Mouse (Mus musculus) C2C12 (cell line): ENCODE measurements around the gene Mtm1. TPM values are rescaled to one million over a fixed set of nuclear protein-coding genes. Genes with fewer than 3 reads are reported as not detected.

Source experiments
- H3K27me3 ChIP-seq: one replicate; pipeline ENCODE4 v1.6.1; 2011; ENCODE audit not compliant: control insufficient read depth, insufficient read depth, insufficient read length
- H3K36me3 ChIP-seq: one replicate; pipeline ENCODE4 v1.6.1; 2011; ENCODE audit not compliant: control insufficient read depth, insufficient read depth
- H3K4me3 ChIP-seq: one replicate; pipeline ENCODE4 v1.5.1; 2011; ENCODE audit warnings: mild to moderate bottlenecking, control low read depth; ENCODE audit not compliant: poor library complexity, insufficient read depth, severe bottlenecking
- H3K79me2 ChIP-seq: one replicate; pipeline ENCODE4 v1.6.1; 2011; ENCODE audit not compliant: control insufficient read depth, insufficient read depth
- H3K79me3 ChIP-seq: one replicate; pipeline ENCODE4 v1.6.1; 2011; ENCODE audit warnings: low read depth, control low read depth
- H3ac ChIP-seq: one replicate; pipeline ENCODE3; 2011; ENCODE audit warnings: low read depth; ENCODE audit not compliant: control insufficient read depth, insufficient read length
- CEBPB ChIP-seq: IDR thresholded peaks from one replicate; pipeline ENCODE4 v1.6.1; 2011; ENCODE audit warnings: low read depth, mild to moderate bottlenecking, control low read depth, moderate library complexity
- CTCF ChIP-seq: IDR thresholded peaks from one replicate; pipeline ENCODE4 v1.5.1; 2011; ENCODE audit not compliant: control insufficient read depth, insufficient read depth, insufficient read length
- FOSL1 ChIP-seq: IDR thresholded peaks from one replicate; pipeline ENCODE4 v1.8.0; 2011; ENCODE audit warnings: mild to moderate bottlenecking, low read length; ENCODE audit not compliant: poor library complexity, insufficient read depth, severe bottlenecking
- MAX ChIP-seq: IDR thresholded peaks from one replicate; pipeline ENCODE4 v1.6.1; 2011; ENCODE audit warnings: mild to moderate bottlenecking, control low read depth
- MYOD1 ChIP-seq: IDR thresholded peaks from one replicate; pipeline ENCODE4 v1.6.1; 2011; ENCODE audit warnings: low read depth; ENCODE audit not compliant: control insufficient read depth, insufficient read length
- MYOG ChIP-seq: IDR thresholded peaks from one replicate; pipeline ENCODE4 v1.6.1; 2011; ENCODE audit not compliant: control insufficient read depth, insufficient read length; ENCODE audit errors: extremely low read depth
- USF1 ChIP-seq: IDR thresholded peaks from one replicate; pipeline ENCODE4 v1.6.1; 2011; ENCODE audit warnings: low read depth, mild to moderate bottlenecking, control low read depth, moderate library complexity
- polyA plus RNA-seq: library from polyadenylated mRNA; unstranded; fragments of >200 nt; fragmentation: generic; extraction: Trizol; gene quantifications from one replicate; pipeline ENCODE4 v1.2.1, GENCODE M21; 2012; ENCODE audit warnings: missing spikeins

Mtm1 gene
- polyA plus RNA-seq, 1 experiment, result 0.26 TPM

DNA sequence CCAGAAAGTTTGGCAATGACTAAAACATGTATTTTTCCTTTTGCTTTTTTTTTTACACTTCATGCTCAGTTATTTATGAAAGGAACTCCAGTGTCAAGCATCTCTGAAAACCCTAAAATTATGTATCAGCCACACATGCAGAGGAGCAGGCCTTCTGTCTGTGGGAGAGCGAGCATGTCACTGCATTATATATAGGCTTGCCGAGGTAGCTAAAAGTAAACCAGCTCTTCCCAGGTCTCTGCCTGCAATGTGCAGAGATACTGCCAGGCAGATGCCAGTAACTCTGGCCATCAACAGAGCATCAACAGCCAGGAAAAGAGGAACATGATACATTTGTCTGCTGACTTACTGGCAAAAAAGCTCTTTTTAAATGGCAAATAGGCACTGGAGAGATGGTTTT is 83.6 kb downstream of the Mtm1 start:
- Histone ChIP-seq H3K79me2 (no peaks in the 10 kb centered on the region), H3K27me3 (no peaks in the 10 kb centered on the region), H3ac (no peak overlapping the region), H3K79me3 (no peaks in the 10 kb centered on the region), H3K36me3 (no peaks in the 10 kb centered on the region), H3K4me3 (no peak overlapping the region)
- TF ChIP-seq CEBPB (no peak), MYOD1 (no peak), USF1 (no peak), FOSL1 (no peak), CTCF (no peak), MYOG (no peak), MAX (no peak)

DNA sequence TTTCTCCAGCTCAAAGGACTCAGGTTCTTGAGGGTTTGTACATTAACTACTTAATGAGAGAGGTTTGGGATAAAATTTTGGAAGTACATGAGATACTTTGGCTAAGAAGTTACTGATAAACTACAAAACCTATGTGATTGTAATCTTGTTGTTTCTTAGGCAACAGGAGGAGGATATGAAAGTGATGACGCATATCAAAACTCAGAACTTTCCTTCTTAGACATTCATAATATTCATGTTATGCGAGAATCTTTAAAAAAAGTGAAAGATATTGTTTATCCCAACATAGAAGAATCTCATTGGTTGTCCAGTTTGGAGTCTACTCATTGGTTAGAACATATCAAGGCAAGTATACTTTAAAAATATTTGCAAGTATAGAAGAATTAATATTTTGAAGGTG is 85.4 kb downstream of the Mtm1 start:
- TF ChIP-seq MYOG, result no peak
- no peak for TF ChIP-seq MAX
- no peak for TF ChIP-seq USF1
- TF ChIP-seq FOSL1, result no peak
- no peak for TF ChIP-seq MYOD1
- Histone ChIP-seq H3K4me3 (no peak overlapping the region), H3ac (no peak overlapping the region), H3K79me3 (no peaks in the 10 kb centered on the region), H3K79me2 (no peaks in the 10 kb centered on the region), H3K27me3 (no peaks in the 10 kb centered on the region), H3K36me3 (no peaks in the 10 kb centered on the region)

DNA sequence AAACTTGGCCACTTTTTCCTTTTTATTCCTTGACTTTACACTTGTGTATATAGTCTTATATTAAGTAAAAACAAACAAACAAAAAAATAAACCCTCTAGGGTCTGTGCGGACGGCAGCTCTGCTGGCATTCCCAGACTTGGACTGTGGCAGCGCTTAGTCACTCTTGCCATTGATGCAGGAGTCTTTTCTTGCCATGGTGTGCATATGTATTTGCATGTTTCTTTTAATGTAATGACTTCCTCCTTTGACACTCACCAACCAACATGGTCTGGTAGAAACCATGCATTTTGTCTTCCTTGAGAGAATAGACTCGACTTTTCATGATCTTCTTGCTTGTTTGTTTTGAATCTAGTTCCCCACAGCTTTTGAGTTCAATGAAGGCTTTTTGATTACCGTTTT is 91.6 kb downstream of the Mtm1 start:
- no peak for TF ChIP-seq MYOD1
- H3K27me3 ChIP-seq, result no peaks in the 10 kb centered on the region
- H3K79me2 ChIP-seq, result no peaks in the 10 kb centered on the region
- no peak overlapping the region for H3ac ChIP-seq
- no peaks in the 10 kb centered on the region for H3K79me3 ChIP-seq
- no peaks in the 10 kb centered on the region for H3K36me3 ChIP-seq
- H3K4me3 ChIP-seq, result no peak overlapping the region

DNA sequence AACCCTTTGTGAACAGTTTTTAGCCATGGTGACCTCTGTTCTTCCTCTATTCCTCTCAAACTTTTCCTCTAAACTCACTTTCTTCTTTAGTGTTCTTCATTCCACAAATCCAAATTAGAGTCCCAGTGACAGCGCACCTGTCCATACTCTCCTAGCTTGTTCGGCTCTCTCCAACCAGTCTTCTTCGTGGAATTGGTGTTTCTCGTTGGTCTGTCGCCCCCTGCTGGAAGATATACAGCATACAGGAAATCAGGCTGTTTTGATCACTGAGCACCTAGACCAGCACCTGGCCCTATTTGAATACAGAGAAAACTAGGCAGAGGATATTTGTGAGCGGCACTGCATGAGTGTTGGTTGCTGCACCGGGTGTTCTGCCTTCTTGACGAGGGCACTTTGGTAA is 100.7 kb downstream of the Mtm1 start:
- Histone ChIP-seq H3K79me3 (no peaks in the 10 kb centered on the region), H3K27me3 (no peaks in the 10 kb centered on the region), H3K4me3 (no peak overlapping the region), H3K36me3 (no peaks in the 10 kb centered on the region), H3ac (no peak overlapping the region), H3K79me2 (no peaks in the 10 kb centered on the region)
- TF ChIP-seq MYOG, result no peak
- TF ChIP-seq MAX, result no peak
- no peak for TF ChIP-seq CEBPB
- no peak for TF ChIP-seq FOSL1
- TF ChIP-seq USF1, result no peak
- no peak for TF ChIP-seq MYOD1
- TF ChIP-seq CTCF, result no peak

DNA sequence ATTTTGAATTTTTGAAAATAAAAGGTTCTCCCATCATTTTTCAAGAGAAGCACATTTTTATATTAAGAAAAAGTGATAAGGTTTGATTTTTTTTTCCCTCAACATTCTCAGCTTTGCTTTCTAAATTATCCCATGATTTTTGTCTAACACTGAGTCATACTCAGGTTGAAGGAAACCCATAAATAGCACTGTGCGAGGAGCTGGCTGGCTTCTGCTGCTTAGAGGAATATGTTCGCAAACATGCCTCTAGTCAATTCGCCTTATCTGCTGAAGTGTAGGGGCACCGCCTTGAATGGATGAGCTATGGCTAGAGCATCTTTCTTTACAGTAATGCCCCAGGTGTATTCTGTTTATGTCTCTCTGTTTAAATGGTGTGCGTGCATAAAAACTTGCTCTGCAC is 103.8 kb downstream of the Mtm1 start:
- Histone ChIP-seq H3K4me3 (no peak overlapping the region), H3K79me3 (no peaks in the 10 kb centered on the region), H3K27me3 (no peaks in the 10 kb centered on the region), H3K36me3 (no peaks in the 10 kb centered on the region), H3ac (no peak overlapping the region), H3K79me2 (no peaks in the 10 kb centered on the region)
- TF ChIP-seq MYOG (no peak), CEBPB (no peak), CTCF (no peak), MAX (no peak), MYOD1 (no peak), USF1 (no peak), FOSL1 (no peak)

DNA sequence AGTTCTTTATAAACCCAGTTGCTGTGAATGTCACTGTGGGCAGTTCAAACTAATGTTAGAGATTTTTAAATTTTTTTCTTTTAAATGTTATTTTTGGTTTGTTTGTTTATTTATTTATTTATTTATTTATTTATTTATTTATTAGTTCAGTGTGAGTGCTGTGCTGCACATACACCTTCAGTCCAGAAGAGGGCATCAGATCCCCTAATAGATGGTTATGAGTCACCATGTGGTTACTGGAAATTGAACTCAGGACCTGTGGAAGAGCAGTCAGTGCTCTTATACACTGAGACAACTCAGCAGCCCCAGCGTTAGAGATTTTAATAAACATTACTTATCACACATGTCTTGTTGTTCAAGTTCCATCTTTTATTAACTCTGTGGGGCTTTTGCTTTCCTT is 141.5 kb downstream of the Mtm1 start:
- no peak overlapping the region for H3ac ChIP-seq
- H3K36me3 ChIP-seq, result no peaks in the 10 kb centered on the region

More for the DNA sequence above, 141.5 kb downstream of the Mtm1 start:
- H3K4me3 ChIP-seq, result no peak overlapping the region
- no peaks in the 10 kb centered on the region for H3K79me2 ChIP-seq
- H3K27me3 ChIP-seq, result no peaks in the 10 kb centered on the region
- no peaks in the 10 kb centered on the region for H3K79me3 ChIP-seq
- TF ChIP-seq CTCF, result no peak
- no peak for TF ChIP-seq MYOD1
- TF ChIP-seq MAX, result no peak
- no peak for TF ChIP-seq CEBPB
- TF ChIP-seq USF1, result no peak
- no peak for TF ChIP-seq FOSL1
- no peak for TF ChIP-seq MYOG
